Mouse (Mus musculus): ENCODE data around the gene Samd14.

GRCm38 (mm10) chr11:95044185-95044870 is 34.6 kb downstream of the Samd14 start:
- no peak for TF ChIP-seq MYOD1 (IDR thresholded peaks at IDR 0.05; ENCODE audit: control insufficient read depth in 1 of 3, insufficient read length in 2 of 3, low read depth in 2 of 3)
- TF ChIP-seq POLR2A (IDR thresholded peaks at IDR 0.05; ENCODE audit: insufficient read length, low read depth): no peak
- no peak for TF ChIP-seq MAX (IDR thresholded peaks at IDR 0.05; ENCODE audit: low read depth)
- no peak for TF ChIP-seq CEBPB (IDR thresholded peaks at IDR 0.05; ENCODE audit: insufficient read depth, poor library complexity, severe bottlenecking)
- no peak for TF ChIP-seq E2F4 (IDR thresholded peaks at IDR 0.05; ENCODE audit: insufficient read depth)
- no peak for TF ChIP-seq REST (IDR thresholded peaks at IDR 0.05; ENCODE audit: insufficient read depth, insufficient read length)
- no peak for TF ChIP-seq POLR2AphosphoS2 (IDR thresholded peaks at IDR 0.05; ENCODE audit: insufficient read length, low read depth)
- no peak for TF ChIP-seq TCF12 (IDR thresholded peaks at IDR 0.05; ENCODE audit: insufficient read depth, poor library complexity, severe bottlenecking)
- TF ChIP-seq TCF3 (IDR thresholded peaks at IDR 0.05; ENCODE audit: insufficient read length, low read depth): no peak
- TF ChIP-seq USF1 (IDR thresholded peaks at IDR 0.05; ENCODE audit: low read depth): no peak

Measured in myocyte (in vitro differentiated cells).